Mouse (Mus musculus): ENCODE results near the gene Esrp2. TPM values are rescaled to one million over a fixed set of nuclear protein-coding genes. Genes with fewer than 3 reads are reported as not detected.

Gene Esrp2
- total RNA-seq, 2 experiments from 2014 or later: 0.30 to 0.36 TPM

GRCm38 (mm10) chr8:106149801-106150652 lies 13.3 kb upstream of the Esrp2 start, which contains the start of gene Pla2g15:
Gene Pla2g15, plus strand, starts transcription at chr8:106150399.
- intact Hi-C loops (cut with DNase I): no loop called here
- DNase-seq (ENCODE audit: low spot score in 2 of 2): peak; percentile 92

GRCm38 (mm10) chr8:106149025-106149424 lies 12.3 kb upstream of the Esrp2 start:
- intact Hi-C loops (cut with DNase I): no loop called here
- no peak for DNase-seq (ENCODE audit: low spot score in 2 of 2)

- no peak for DNase-seq (ENCODE audit: low spot score in 2 of 2)
- intact Hi-C loops (cut with DNase I): no loop called here
Observed at GRCm38 (mm10) chr8:106147868-106148565, 11.2 kb upstream of the Esrp2 start.

GRCm38 (mm10) chr8:106146014-106146413 lies 9.2 kb upstream of the Esrp2 start:
- intact Hi-C loops (cut with DNase I): no loop called here
- DNase-seq (ENCODE audit: low spot score in 2 of 2): no peak

- intact Hi-C loops (cut with DNase I): no loop called here
- no peak for DNase-seq (ENCODE audit: low spot score in 2 of 2)
Observed at GRCm38 (mm10) chr8:106145331-106145730, 8.6 kb upstream of the Esrp2 start.

GRCm38 (mm10) chr8:106140769-106141168 lies 4.0 kb upstream of the Esrp2 start:
- intact Hi-C loops (cut with DNase I): loop anchor here (2.0 to 5.0 kb wide), 3 partner anchors 56 to 262 kb away; no protein-coding TSS in a partner anchor

GRCm38 (mm10) chr8:106140191-106140590 lies 3.4 kb upstream of the Esrp2 start:
- intact Hi-C loops (cut with DNase I): loop anchor here (2.0 to 5.0 kb wide), 3 partner anchors 57 to 262 kb away; no protein-coding TSS in a partner anchor
- DNase-seq (ENCODE audit: low spot score in 2 of 2): no peak

More at GRCm38 (mm10) chr8:106140769-106141168, 4.0 kb upstream of the Esrp2 start:
- DNase-seq (ENCODE audit: low spot score in 2 of 2): peak; percentile 75 to 82

GRCm38 (mm10) chr8:106138616-106139015 lies 1.8 kb upstream of the Esrp2 start:
- DNase-seq (ENCODE audit: low spot score in 2 of 2): no peak
- intact Hi-C loops (cut with DNase I): no loop called here

GRCm38 (mm10) chr8:106137906-106138477 lies 1.2 kb upstream of the Esrp2 start:
- intact Hi-C loops (cut with DNase I): no loop called here
- peak; percentile 40 to 58 for DNase-seq (ENCODE audit: low spot score in 2 of 2)

- DNase-seq (ENCODE audit: low spot score in 2 of 2): no peak
- intact Hi-C loops (cut with DNase I): no loop called here
Observed at GRCm38 (mm10) chr8:106137218-106137905, 588 bp upstream of the Esrp2 start.

GRCm38 (mm10) chr8:106135672-106136071 lies 1.1 kb downstream of the Esrp2 start:
- DNase-seq (ENCODE audit: low spot score in 2 of 2): no peak
- intact Hi-C loops (cut with DNase I): no loop called here

- intact Hi-C loops (cut with DNase I): no loop called here
- no peak for DNase-seq (ENCODE audit: low spot score in 2 of 2)
Observed at GRCm38 (mm10) chr8:106134751-106135571, 1.8 kb downstream of the Esrp2 start.

- intact Hi-C loops (cut with DNase I): no loop called here
Observed at GRCm38 (mm10) chr8:106133946-106134345, 2.8 kb downstream of the Esrp2 start.

GRCm38 (mm10) chr8:106133526-106133925 lies 3.2 kb downstream of the Esrp2 start:
- intact Hi-C loops (cut with DNase I): no loop called here
- no peak for DNase-seq (ENCODE audit: low spot score in 2 of 2)

More at GRCm38 (mm10) chr8:106133946-106134345, 2.8 kb downstream of the Esrp2 start:
- DNase-seq (ENCODE audit: low spot score in 2 of 2): no peak

GRCm38 (mm10) chr8:106132356-106132755 lies 4.4 kb downstream of the Esrp2 start:
- DNase-seq (ENCODE audit: low spot score in 2 of 2): no peak
- intact Hi-C loops (cut with DNase I): no loop called here

- no peak for DNase-seq (ENCODE audit: low spot score in 2 of 2)
- intact Hi-C loops (cut with DNase I): no loop called here
Observed at GRCm38 (mm10) chr8:106131488-106132222, 5.1 kb downstream of the Esrp2 start.

- no peak for DNase-seq (ENCODE audit: low spot score in 2 of 2)
- intact Hi-C loops (cut with DNase I): no loop called here
Observed at GRCm38 (mm10) chr8:106131021-106131420, 5.8 kb downstream of the Esrp2 start.

GRCm38 (mm10) chr8:106130505-106130904 lies 6.3 kb downstream of the Esrp2 start:
- intact Hi-C loops (cut with DNase I): no loop called here
- DNase-seq (ENCODE audit: low spot score in 2 of 2): no peak
